Mouse (Mus musculus) heart, embryonic 14.5 days (tissue): Measurements from ENCODE around the gene Ccl7. TPM values are rescaled to one million over a fixed set of nuclear protein-coding genes. Genes with fewer than 3 reads are reported as not detected.

ENCODE experiments used
- ATAC-seq: fragments of 200-750 bp; cut with Nextera tagmentation; 2 replicates; pipeline ENCODE4 v1.8.0; 2017; ENCODE audit warnings: low read depth, moderate TSS enrichment; ENCODE audit not compliant: insufficient number of reproducible peaks, insufficient read depth, low FRiP score
- H3K27ac ChIP-seq, 2 experiments: fragments of 200-500 bp in 1 of 2; fragments of 300-500 bp in 1 of 2; sonication (generic) in 1 of 2; replicated peaks in 1 of 2; 2 replicates each; pipeline ENCODE4 v1.5.1; 2012 to 2014; ENCODE audit warnings: low read depth in 2 of 2, low read length in 2 of 2, control low read depth in 1 of 2, mild to moderate bottlenecking in 1 of 2, mixed read lengths in 1 of 2; ENCODE audit not compliant: control insufficient read depth in 1 of 2, insufficient read depth in 1 of 2
- H3K27me3 ChIP-seq: fragments of 300-500 bp; sonication (generic); 2 replicates; pipeline ENCODE4 v1.6.1; 2014; ENCODE audit warnings: mild to moderate bottlenecking, low read length, control low read depth; ENCODE audit not compliant: control insufficient read depth, insufficient read depth
- H3K36me3 ChIP-seq: fragments of 300-500 bp; sonication (generic); 2 replicates; pipeline ENCODE4 v1.6.1; 2014; ENCODE audit warnings: mild to moderate bottlenecking, control low read depth, low read length, mixed read lengths; ENCODE audit not compliant: control insufficient read depth, insufficient read depth
- H3K4me1 ChIP-seq, 2 experiments: fragments of 200-500 bp in 1 of 2; fragments of 300-500 bp in 1 of 2; sonication (generic) in 1 of 2; 2 replicates each; pipeline ENCODE4 v1.6.1; 2012 to 2014; ENCODE audit warnings: low read length in 2 of 2, control low read depth in 1 of 2, mixed read lengths in 1 of 2; ENCODE audit not compliant: control insufficient read depth in 2 of 2, insufficient read depth in 2 of 2
- H3K4me2 ChIP-seq: fragments of 300-500 bp; sonication (generic); 2 replicates; pipeline ENCODE4 v1.6.1; 2014; ENCODE audit warnings: mild to moderate bottlenecking, low read length
- H3K4me3 ChIP-seq, 2 experiments: fragments of 200-500 bp in 1 of 2; fragments of 300-500 bp in 1 of 2; sonication (generic) in 1 of 2; 2 replicates each; pipeline ENCODE4 v1.5.1; 2012 to 2014; ENCODE audit warnings: low read length in 2 of 2, mild to moderate bottlenecking in 2 of 2, control low read depth in 1 of 2, low read depth in 1 of 2, moderate library complexity in 1 of 2; ENCODE audit not compliant: control insufficient read depth in 1 of 2, insufficient read depth in 1 of 2
- H3K9ac ChIP-seq: fragments of 300-500 bp; sonication (generic); 2 replicates; pipeline ENCODE4 v1.6.1; 2014; ENCODE audit warnings: mild to moderate bottlenecking, low read length
- H3K9me3 ChIP-seq: fragments of 300-500 bp; sonication (generic); 2 replicates; pipeline ENCODE4 v1.6.1; 2016; ENCODE audit warnings: low read length, control low read depth; ENCODE audit not compliant: control insufficient read depth
- WGBS: fragments of 180-500 bp; shearing (Covaris S2); extraction: QIAGEN DNeasy Blood & Tissue Kit; methylation state at CpG from one replicate; pipeline ENCODE4 v1.1.7; 2014; 5-methylcytosine and 5-hydroxymethylcytosine counted together
- polyA plus RNA-seq: library from polyadenylated mRNA; unstranded; fragments of >200 nt; fragmentation: Nextera tagmentation; extraction: Ambion mirVana; gene quantifications from 2 replicates; pipeline ENCODE4 v1.2.1, GENCODE M21; 2014

The Ccl7 gene
- polyA plus RNA-seq, 1 experiment from 2014 or later: 3.2 TPM

GRCm38 (mm10) chr11:82019793-82020192 lies 25.7 kb upstream of the Ccl7 start:
- Histone ChIP-seq H3K36me3 (no peaks in the 10 kb centered on the region), H3K4me2 (no peak overlapping the region), H3K4me1 (peaks cover 2 to 9% of the 10 kb centered on the region in 2 experiments; a peak in 3 of 4 replicates), H3K9ac (no peak overlapping the region), H3K27ac (no peak overlapping the region), H3K9me3 (no peaks in the 10 kb centered on the region), H3K27me3 (no peaks in the 10 kb centered on the region), H3K4me3 (no peak overlapping the region)
- no peak for ATAC-seq

GRCm38 (mm10) chr11:82021406-82021805 lies 24.1 kb upstream of the Ccl7 start:
- Histone ChIP-seq H3K9ac (no peak overlapping the region), H3K4me1 (peaks cover 2 to 9% of the 10 kb centered on the region in 2 experiments; a peak in 3 of 4 replicates), H3K27ac (no peak overlapping the region), H3K4me2 (no peak overlapping the region), H3K36me3 (no peaks in the 10 kb centered on the region), H3K4me3 (no peak overlapping the region), H3K9me3 (no peaks in the 10 kb centered on the region), H3K27me3 (no peaks in the 10 kb centered on the region)
- ATAC-seq: no peak
- WGBS: 29% methylated on average over 3 of the region's 3 CpGs

GRCm38 (mm10) chr11:82022504-82023056 lies 22.9 kb upstream of the Ccl7 start:
- Histone ChIP-seq H3K36me3 (no peaks in the 10 kb centered on the region), H3K4me3 (no peak overlapping the region), H3K27me3 (no peaks in the 10 kb centered on the region), H3K4me1 (peaks cover 2 to 9% of the 10 kb centered on the region in 2 experiments; a peak in 3 of 4 replicates), H3K4me2 (no peak overlapping the region), H3K9ac (no peak overlapping the region), H3K27ac (no peak overlapping the region), H3K9me3 (no peaks in the 10 kb centered on the region)
- no peak for ATAC-seq
- 89% methylated on average over 6 of the region's 6 CpGs for whole genome bisulfite sequencing

DNA sequence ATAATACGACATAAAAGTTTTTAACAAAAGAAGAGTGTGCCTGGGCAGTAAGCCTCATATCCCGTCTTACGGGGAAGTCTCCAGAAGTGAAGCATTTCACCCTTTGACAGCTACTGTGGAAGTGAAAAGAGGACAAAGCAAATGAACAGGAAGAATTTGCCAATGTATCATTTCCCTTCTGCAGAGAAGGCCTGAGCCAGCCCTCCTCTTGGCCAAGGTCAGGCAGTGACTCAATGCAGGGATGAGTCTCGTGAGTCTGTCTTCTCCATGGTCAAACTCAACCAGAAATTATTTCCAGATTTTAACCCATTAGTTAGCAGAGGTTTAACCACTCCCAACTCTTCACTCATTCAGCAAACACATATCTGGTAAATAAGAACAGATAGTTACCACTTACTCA lies 21.7 kb upstream of the Ccl7 start:
- Histone ChIP-seq H3K9ac (no peak overlapping the region), H3K4me3 (no peak overlapping the region)

DNA sequence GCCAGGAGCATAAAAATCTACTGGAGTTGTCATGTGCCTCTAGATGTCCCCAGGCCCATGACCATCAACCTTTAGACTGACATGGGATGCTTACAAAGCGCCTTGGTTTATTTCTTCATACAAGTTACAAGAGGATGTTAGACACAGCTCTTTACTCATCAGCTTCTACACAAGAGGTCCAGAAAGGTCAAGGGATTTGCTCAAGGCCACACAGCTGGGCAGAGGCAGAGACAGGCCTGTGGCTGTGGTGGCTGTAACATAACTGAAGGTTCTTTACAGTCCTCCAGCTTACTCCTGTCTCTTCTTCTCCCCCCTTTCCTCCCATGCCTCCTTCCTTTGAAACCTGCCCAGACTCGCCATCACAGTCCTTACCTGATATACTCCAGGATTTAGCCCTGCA lies 15.3 kb upstream of the Ccl7 start:
- H3K4me3 ChIP-seq: no peak overlapping the region
- no peak for ATAC-seq
- no peaks in the 10 kb centered on the region for H3K9me3 ChIP-seq
- H3K27ac ChIP-seq: no peak overlapping the region
- H3K4me2 ChIP-seq: no peak overlapping the region
- H3K4me1 ChIP-seq: peaks cover 6 to 18% of the 10 kb centered on the region in 2 experiments; a peak in 2 of 4 replicates
- no peak overlapping the region for H3K9ac ChIP-seq
- no peaks in the 10 kb centered on the region for H3K36me3 ChIP-seq
- H3K27me3 ChIP-seq: no peaks in the 10 kb centered on the region
- WGBS: 79% methylated on average over 2 of the region's 2 CpGs

More for the DNA sequence above, 21.7 kb upstream of the Ccl7 start:
- H3K9me3 ChIP-seq: no peaks in the 10 kb centered on the region
- H3K4me1 ChIP-seq: peaks cover 2 to 9% of the 10 kb centered on the region in 2 experiments; a peak in 3 of 4 replicates
- ATAC-seq: no peak
- no peak overlapping the region for H3K27ac ChIP-seq
- WGBS: 75% methylated on average over 4 of the region's 4 CpGs
- no peaks in the 10 kb centered on the region for H3K36me3 ChIP-seq
- H3K27me3 ChIP-seq: no peaks in the 10 kb centered on the region
- H3K4me2 ChIP-seq: no peak overlapping the region

DNA sequence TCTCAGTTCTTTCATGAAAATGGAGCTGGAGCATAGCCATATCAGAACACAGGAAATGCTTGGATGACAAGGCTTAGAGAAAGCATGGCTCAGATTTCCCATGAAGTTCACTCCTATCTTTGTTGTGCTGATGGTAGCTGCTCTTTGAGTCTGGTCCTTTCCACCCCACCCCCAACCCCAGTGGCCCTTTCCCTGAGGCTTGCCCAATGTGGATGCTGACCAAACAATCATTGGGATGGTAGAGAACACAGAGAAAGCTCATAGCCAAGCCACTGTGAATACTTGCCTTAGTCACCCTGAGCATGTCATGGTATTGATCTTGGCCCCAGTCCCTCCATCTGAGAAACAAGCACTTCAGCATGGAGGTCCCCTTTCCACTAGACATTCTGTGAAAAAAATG lies 13.4 kb upstream of the Ccl7 start:
- Histone ChIP-seq H3K9ac (no peak overlapping the region), H3K4me1 (peaks cover 8 to 18% of the 10 kb centered on the region in 2 experiments; a peak in 3 of 4 replicates), H3K4me3 (no peak overlapping the region), H3K36me3 (no peaks in the 10 kb centered on the region), H3K27ac (peak overlapping the region; percentile 36 to 72; a peak in 3 of 4 replicates), H3K27me3 (no peaks in the 10 kb centered on the region), H3K4me2 (no peak overlapping the region), H3K9me3 (no peaks in the 10 kb centered on the region)
- no peak for ATAC-seq

GRCm38 (mm10) chr11:82032678-82033344 lies 12.7 kb upstream of the Ccl7 start:
- H3K27ac ChIP-seq: peak overlapping the region; percentile 53 to 72
- no peak overlapping the region for H3K4me2 ChIP-seq
- H3K4me3 ChIP-seq: no peak overlapping the region
- H3K9me3 ChIP-seq: no peaks in the 10 kb centered on the region
- peaks cover 8 to 18% of the 10 kb centered on the region in 2 experiments; a peak in 3 of 4 replicates for H3K4me1 ChIP-seq
- 26% methylated on average over 8 of the region's 8 CpGs for WGBS
- ATAC-seq: peak; percentile 55
- H3K27me3 ChIP-seq: no peaks in the 10 kb centered on the region
- no peak overlapping the region for H3K9ac ChIP-seq
- H3K36me3 ChIP-seq: no peaks in the 10 kb centered on the region
